Mouse (Mus musculus) heart, adult 2 months (tissue): ENCODE data around the gene Catsper4. TPM values are rescaled to one million over a fixed set of nuclear protein-coding genes. Genes with fewer than 3 reads are reported as not detected.

Experiments used
- DNase-seq, 2 experiments: peaks; one replicate each; pipeline ENCODE4 v3.0.0; 2021
- H3K27ac ChIP-seq: fragments of 200-600 bp; 2 replicates; pipeline ENCODE4 v1.8.1; 2022
- H3K27me3 ChIP-seq: fragments of 200-500 bp; 2 replicates; pipeline ENCODE4 v1.6.1; 2012; ENCODE audit warnings: mild to moderate bottlenecking, low read length, inconsistent platforms, mixed read lengths; ENCODE audit not compliant: control insufficient read depth, insufficient read depth
- H3K36me3 ChIP-seq: fragments of 200-500 bp; 2 replicates; pipeline ENCODE4 v1.6.1; 2012; ENCODE audit warnings: low read length, inconsistent platforms; ENCODE audit not compliant: control insufficient read depth, insufficient read depth
- H3K4me1 ChIP-seq: fragments of 200-500 bp; 2 replicates; pipeline ENCODE4 v1.6.1; 2011; ENCODE audit warnings: low read length; ENCODE audit not compliant: control insufficient read depth, insufficient read depth
- H3K4me3 ChIP-seq: fragments of 200-600 bp; 2 replicates; pipeline ENCODE4 v1.8.1; 2022
- H3K79me2 ChIP-seq: fragments of 200-500 bp; replicated peaks from 2 replicates; pipeline ENCODE4 v1.6.1; 2012; ENCODE audit warnings: mild to moderate bottlenecking, inconsistent platforms, low read length, moderate library complexity, mixed read lengths; ENCODE audit not compliant: control insufficient read depth, insufficient read depth
- H3K9ac ChIP-seq: fragments of 200-500 bp; 2 replicates; pipeline ENCODE4 v1.6.1; 2012; ENCODE audit warnings: low read depth, mild to moderate bottlenecking, control low read depth, inconsistent platforms, low read length, mixed read lengths
- CTCF ChIP-seq: fragments of 200-600 bp; IDR thresholded peaks from 2 replicates; pipeline ENCODE4 v1.8.1; 2022; ENCODE audit warnings: antibody characterized with exemption, mild to moderate bottlenecking, moderate library complexity
- EP300 ChIP-seq: fragments of 200-500 bp; IDR thresholded peaks from 2 replicates; pipeline ENCODE4 v1.6.1; 2011; ENCODE audit warnings: low read depth, low read length, control low read depth; ENCODE audit not compliant: insufficient read depth
- POLR2A ChIP-seq: fragments of 200-500 bp; IDR thresholded peaks from 2 replicates; pipeline ENCODE4 v1.6.1; 2011; ENCODE audit warnings: mild to moderate bottlenecking, low read depth, low read length, control low read depth; ENCODE audit not compliant: insufficient read depth
- WGBS: fragments of 180-500 bp; shearing (Covaris S2); methylation state at CpG from one replicate; pipeline ENCODE4 v1.1.7; 2018; 5-methylcytosine and 5-hydroxymethylcytosine counted together
- intact Hi-C: fragments of 180-260 bp; cut with DNase I; formaldehyde crosslinking; loops from one replicate; pipeline ENCODE4 v1.15.1; 2025
- polyA plus RNA-seq: library from polyadenylated mRNA; depleted of rRNA; stranded (reverse); fragments of >200 nt; gene quantifications from 2 replicates; pipeline ENCODE4 v1.2.3, GENCODE M21; 2012
- total RNA-seq, 2 experiments: library from RNA; stranded (reverse); gene quantifications; 2 replicates each; pipeline ENCODE4 v1.2.3; 2021

Catsper4 gene
- total and polyA plus RNA-seq, 3 experiments: not detected

DNA sequence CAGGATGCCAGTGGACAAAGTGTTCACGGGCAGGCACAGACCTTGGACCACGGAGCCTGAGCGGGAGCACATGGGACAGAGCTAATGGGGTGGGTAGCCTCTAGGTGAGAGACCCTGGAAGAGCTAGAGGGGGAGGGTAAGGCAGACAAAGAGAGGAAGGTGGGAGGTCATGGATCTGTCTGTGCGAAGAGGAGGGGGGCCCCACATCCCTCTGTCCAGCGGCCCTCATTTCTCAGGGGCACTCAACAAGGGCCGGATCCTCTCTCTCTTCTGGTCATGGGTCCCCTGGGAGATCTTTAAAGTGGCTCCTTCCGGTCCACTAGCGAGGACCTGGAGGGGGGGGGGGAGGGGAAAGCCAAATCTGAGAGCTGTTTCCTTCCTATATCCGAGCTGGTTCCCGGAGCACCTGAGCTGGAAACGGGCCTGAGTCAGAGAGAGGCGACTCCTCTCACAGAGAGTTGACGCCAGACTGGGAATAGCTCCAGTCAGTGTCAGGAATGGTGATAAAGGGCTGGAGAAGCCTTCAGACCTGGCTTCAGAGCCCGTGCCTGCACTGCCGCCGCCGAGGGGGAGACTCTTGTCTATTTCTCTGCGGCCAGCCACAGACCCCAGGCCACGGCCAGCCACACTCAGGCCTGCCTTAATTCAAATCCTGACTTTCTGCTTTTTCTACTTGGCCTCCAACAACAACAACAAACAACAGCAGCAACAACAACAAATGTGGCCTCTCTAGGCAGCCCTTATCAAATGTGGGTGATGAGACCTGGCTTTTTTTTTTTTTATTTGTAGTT, 29.4 kb upstream of the Catsper4 start:
- TF ChIP-seq POLR2A (peak; percentile 50; the same call in 1 of the 2 replicates), CTCF (no peak)
- peak overlapping the region; percentile 56 for H3K9ac ChIP-seq
- 17% methylated on average over 19 of the region's 19 CpGs for WGBS
- no peaks in the 10 kb centered on the region for H3K79me2 ChIP-seq
- H3K4me1 ChIP-seq: peaks cover 7% of the 10 kb centered on the region
- intact Hi-C loops: no loop called here
- DNase-seq: peak; percentile 45 to 63
- peak overlapping the region; percentile 75 for H3K27ac ChIP-seq
- H3K4me3 ChIP-seq: no peak overlapping the region; the same call in 1 of the 2 replicates
- no peaks in the 10 kb centered on the region for H3K36me3 ChIP-seq
- no peaks in the 10 kb centered on the region for H3K27me3 ChIP-seq

DNA sequence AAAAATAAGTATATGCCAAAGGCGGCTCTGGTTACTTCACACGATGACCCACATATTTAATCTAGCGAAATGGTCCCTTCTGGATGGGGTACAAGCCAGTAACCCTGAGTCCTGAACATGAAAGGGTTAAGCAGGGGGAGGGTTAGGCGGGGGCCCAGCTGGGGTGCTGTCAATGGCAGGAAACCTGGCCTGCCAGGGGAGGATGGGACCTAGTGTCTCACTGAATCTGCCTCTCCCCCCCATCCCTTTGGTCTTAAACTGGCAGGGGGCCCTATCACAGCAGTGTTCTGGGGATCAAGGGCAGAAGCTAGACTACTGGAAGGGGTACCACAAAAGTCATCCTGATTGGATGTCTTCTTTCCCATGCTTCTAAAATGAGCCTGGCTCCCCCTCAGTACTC, 28.7 kb upstream of the Catsper4 start:
- Histone ChIP-seq H3K36me3 (no peaks in the 10 kb centered on the region), H3K4me3 (no peak overlapping the region; the same call in 1 of the 2 replicates), H3K4me1 (peaks cover 7% of the 10 kb centered on the region), H3K79me2 (no peaks in the 10 kb centered on the region), H3K27me3 (no peaks in the 10 kb centered on the region), H3K9ac (no peak overlapping the region), H3K27ac (peak overlapping the region; percentile 75)
- intact Hi-C loops: no loop called here
- peak; percentile 47 to 50 for DNase-seq
- TF ChIP-seq EP300: 0 out of 2 replicates have a peak, but pooled peaks have one; percentile 53
- no peak for TF ChIP-seq POLR2A
- WGBS: 42% methylated on average over 4 of the region's 4 CpGs

DNA sequence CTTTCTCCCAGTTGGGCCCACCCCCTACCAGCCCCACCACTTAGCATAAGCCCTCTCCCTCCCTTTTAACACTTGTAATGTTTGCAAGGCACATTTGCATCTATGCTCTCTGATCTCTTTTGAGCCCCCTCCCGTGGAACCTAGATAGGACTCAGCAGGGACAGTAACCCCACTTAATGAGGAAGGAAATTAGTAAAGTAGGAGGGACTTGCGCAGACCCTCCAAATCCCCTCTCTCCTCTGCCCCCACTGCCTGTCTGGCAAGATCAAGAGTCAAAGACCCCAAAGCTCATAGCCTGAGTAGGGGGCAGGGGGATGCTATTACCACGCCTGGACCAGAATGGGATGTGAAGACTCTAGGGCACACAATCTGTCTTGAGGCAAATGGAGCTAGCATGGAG, 27.7 kb upstream of the Catsper4 start:
- no peak overlapping the region; the same call in 1 of the 2 replicates for H3K27ac ChIP-seq
- H3K9ac ChIP-seq: no peak overlapping the region
- peaks cover 7% of the 10 kb centered on the region for H3K4me1 ChIP-seq
- 71% methylated on average over 3 of the region's 3 CpGs for WGBS
- H3K27me3 ChIP-seq: no peaks in the 10 kb centered on the region
- H3K79me2 ChIP-seq: no peaks in the 10 kb centered on the region
- intact Hi-C loops: no loop called here
- no peaks in the 10 kb centered on the region for H3K36me3 ChIP-seq
- TF ChIP-seq EP300: no peak
- DNase-seq: no peak
- H3K4me3 ChIP-seq: no peak overlapping the region

DNA sequence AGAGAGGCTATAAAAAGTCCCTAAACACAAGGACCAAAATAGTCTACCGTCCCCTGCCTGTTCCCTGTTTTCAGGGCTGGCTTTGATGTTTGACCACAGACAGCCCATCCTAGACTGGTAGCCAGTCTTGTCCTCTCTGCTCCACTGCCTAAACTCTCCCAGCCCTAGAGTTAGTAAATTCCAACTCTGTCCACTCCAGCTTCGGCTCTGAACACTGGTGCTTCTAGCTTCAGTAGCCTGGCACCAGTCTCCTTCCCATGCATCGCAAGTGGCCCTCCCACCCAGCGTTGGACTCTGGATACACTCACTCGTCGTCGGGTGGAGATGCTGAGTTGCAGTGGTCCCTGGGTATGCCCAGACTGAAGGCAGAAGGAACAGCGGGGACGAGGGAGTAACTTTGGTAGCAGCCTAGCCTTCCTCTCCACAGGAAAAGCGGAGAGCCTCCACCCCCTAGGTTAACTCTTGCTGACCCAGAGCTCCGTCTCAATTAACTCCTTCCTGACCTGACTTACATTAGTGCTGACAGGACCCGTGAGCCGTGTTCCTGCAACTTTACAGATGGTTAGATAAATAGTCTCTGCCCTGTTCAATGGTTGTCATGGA, 26.6 kb upstream of the Catsper4 start, which contains the start of gene Grrp1:
TSS of gene Grrp1 (minus strand) at position 385 of the 603 bp plus-strand sequence.
- no peaks in the 10 kb centered on the region for H3K27me3 ChIP-seq
- 7% methylated on average over 13 of the region's 13 CpGs for WGBS
- peak; percentile 55 to 63 for DNase-seq

DNA sequence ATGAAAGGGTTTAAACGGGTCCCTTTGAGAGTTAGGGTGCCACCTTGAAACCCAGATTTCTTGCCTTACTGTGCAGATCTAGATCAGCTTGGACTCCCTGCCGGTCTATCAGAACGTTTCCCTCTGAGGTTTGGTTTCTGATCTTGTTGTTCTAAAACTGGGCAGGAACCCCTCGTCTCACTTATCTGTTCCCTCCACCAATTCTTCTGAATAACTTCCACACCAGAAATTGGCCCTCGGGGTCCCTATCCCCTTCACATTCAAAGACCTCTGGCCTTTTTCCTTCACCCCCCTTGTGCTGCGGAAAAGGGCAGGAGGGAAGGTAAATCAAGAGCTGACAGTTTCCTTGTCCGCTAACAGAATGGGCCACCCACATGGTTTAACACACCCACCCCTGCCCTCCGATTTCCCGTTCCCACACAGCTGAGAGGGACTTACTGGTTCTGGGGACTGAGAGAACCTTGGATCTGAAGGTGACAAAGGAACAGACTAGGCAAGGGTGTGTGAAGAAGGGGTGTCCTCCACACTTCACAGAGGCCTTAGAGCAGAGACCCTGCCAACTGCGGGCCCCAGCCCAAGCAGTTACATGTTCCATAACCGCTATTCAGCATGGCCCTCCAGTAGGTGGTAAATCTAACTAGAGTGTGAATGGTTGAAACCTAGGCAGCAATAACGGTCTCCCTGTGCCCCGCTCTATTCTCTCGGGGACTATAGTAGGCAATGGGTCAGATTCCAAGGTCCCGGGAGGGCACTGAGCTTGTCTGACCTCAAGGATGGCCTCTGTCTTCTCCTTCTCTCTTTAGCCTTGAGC, 25.9 kb upstream of the Catsper4 start:
- no peaks in the 10 kb centered on the region for H3K79me2 ChIP-seq
- peak overlapping the region; percentile 92 for H3K27ac ChIP-seq
- H3K4me3 ChIP-seq: peak overlapping the region; percentile 56
- H3K9ac ChIP-seq: peak overlapping the region; percentile 80
- no peak for DNase-seq
- H3K36me3 ChIP-seq: no peaks in the 10 kb centered on the region
- no peak for TF ChIP-seq POLR2A
- TF ChIP-seq CTCF: no peak
- no peak for TF ChIP-seq EP300
- intact Hi-C loops: no loop called here
- no peaks in the 10 kb centered on the region for H3K27me3 ChIP-seq
- WGBS: 42% methylated on average over 15 of the region's 15 CpGs
- H3K4me1 ChIP-seq: peaks cover 7% of the 10 kb centered on the region

More for the DNA sequence above, 26.6 kb upstream of the Catsper4 start, which contains the start of gene Grrp1:
- TF ChIP-seq CTCF: no peak
- peak; percentile 74 for TF ChIP-seq EP300
- TF ChIP-seq POLR2A: peak; percentile 93
- peak within 1 kb of the TSS; percentile 92 for H3K27ac ChIP-seq
- intact Hi-C loops: no loop called here
- peaks cover 7% of the 10 kb centered on the region for H3K4me1 ChIP-seq
- H3K36me3 ChIP-seq: no peaks in the 10 kb centered on the region
- peak within 1 kb of the TSS; percentile 80 for H3K9ac ChIP-seq
- no peaks in the 10 kb centered on the region for H3K79me2 ChIP-seq
- H3K4me3 ChIP-seq: peak within 1 kb of the TSS; percentile 56
